Mouse (Mus musculus) ES-Bruce4 (cell line): ENCODE data around the gene Zfp819.

Experiments
- CTCF ChIP-seq: IDR thresholded peaks from one replicate; pipeline ENCODE4 v1.8.1; 2011; ENCODE audit warnings: low read depth, low read length
- EP300 ChIP-seq: IDR thresholded peaks from 2 replicates; pipeline ENCODE4 v1.6.1; 2011; ENCODE audit warnings: low read depth, low read length; ENCODE audit not compliant: insufficient read depth
- POLR2A ChIP-seq: IDR thresholded peaks from one replicate; pipeline ENCODE4 v1.8.1; 2011; ENCODE audit warnings: low read length; ENCODE audit not compliant: insufficient read depth

DNA sequence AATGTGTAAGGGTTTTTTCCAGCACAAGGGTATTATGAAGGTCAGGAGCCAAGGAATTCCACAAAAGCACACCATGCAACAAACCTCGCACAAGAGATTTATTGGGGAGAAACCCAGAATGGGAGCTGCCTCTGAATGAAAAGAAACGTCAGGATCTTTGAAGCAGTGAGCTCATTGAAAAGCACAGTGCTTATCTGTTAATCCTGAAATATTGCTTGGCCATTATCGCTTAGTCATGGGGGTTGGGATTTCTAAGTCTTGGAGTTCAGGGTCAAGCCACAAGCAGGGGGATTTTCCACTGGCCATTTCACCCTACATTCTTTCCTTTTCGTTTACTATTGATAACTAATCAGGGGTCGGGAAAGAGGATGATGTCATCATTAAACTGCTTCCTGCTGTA lies 5.1 kb upstream of the Zfp819 start:
- no peak for TF ChIP-seq EP300
- TF ChIP-seq CTCF = no peak
- no peak for TF ChIP-seq POLR2A
